Mouse (Mus musculus) liver, embryonic 14.5 days (tissue): ENCODE data around the gene Fam98b. TPM values are rescaled to one million over a fixed set of nuclear protein-coding genes. Genes with fewer than 3 reads are reported as not detected.

Experiments
- ATAC-seq: fragments of 200-750 bp; cut with Nextera tagmentation; 2 replicates; pipeline ENCODE4 v1.8.0; 2017; ENCODE audit warnings: moderate number of reproducible peaks, mild to moderate bottlenecking, moderate library complexity; ENCODE audit not compliant: insufficient read depth
- DNase-seq, 3 experiments: peaks; one replicate each; pipeline ENCODE4 v3.0.0-alpha.2; 2012 to 2013; ENCODE audit warnings: low read depth in 3 of 3, low spot score in 3 of 3
- H3K27ac ChIP-seq: fragments of 300-500 bp; sonication (generic); 2 replicates; pipeline ENCODE4 v1.5.1; 2014; ENCODE audit warnings: moderate library complexity, mild to moderate bottlenecking, control low read depth, inconsistent platforms
- H3K27me3 ChIP-seq: fragments of 300-500 bp; sonication (generic); 2 replicates; pipeline ENCODE4 v1.6.1; 2014; ENCODE audit warnings: mild to moderate bottlenecking, low read length, moderate library complexity; ENCODE audit not compliant: control insufficient read depth, insufficient read depth
- H3K36me3 ChIP-seq: fragments of 300-500 bp; sonication (generic); replicated peaks from 2 replicates; pipeline ENCODE4 v1.6.1; 2014; ENCODE audit warnings: low read depth; ENCODE audit not compliant: control insufficient read depth, insufficient read depth
- H3K4me1 ChIP-seq, 2 experiments: fragments of 200-500 bp in 1 of 2; fragments of 300-500 bp in 1 of 2; sonication (generic) in 1 of 2; replicated peaks; 2 replicates each; pipeline ENCODE4 v1.6.1; 2012 to 2014; ENCODE audit warnings: antibody characterized with exemption in 1 of 2, inconsistent platforms in 1 of 2, low read length in 1 of 2; ENCODE audit not compliant: control insufficient read depth in 2 of 2, insufficient read depth in 2 of 2
- H3K4me2 ChIP-seq: fragments of 300-500 bp; sonication (generic); 2 replicates; pipeline ENCODE4 v1.6.1; 2014; ENCODE audit warnings: low read depth, mild to moderate bottlenecking, control low read depth, moderate library complexity
- H3K4me3 ChIP-seq, 2 experiments: fragments of 200-500 bp in 1 of 2; fragments of 300-500 bp in 1 of 2; sonication (generic) in 1 of 2; 2 replicates each; pipeline ENCODE4 v1.5.1; 2012 to 2014; ENCODE audit warnings: low read depth in 2 of 2, low read length in 2 of 2, mild to moderate bottlenecking in 2 of 2, control low read depth in 1 of 2, inconsistent platforms in 1 of 2, moderate library complexity in 1 of 2; ENCODE audit not compliant: insufficient read depth in 1 of 2
- H3K9ac ChIP-seq: fragments of 300-500 bp; sonication (generic); replicated peaks from 2 replicates; pipeline ENCODE4 v1.6.1; 2014; ENCODE audit warnings: mild to moderate bottlenecking, control low read depth, moderate library complexity
- H3K9me3 ChIP-seq: fragments of 300-500 bp; sonication (generic); 2 replicates; pipeline ENCODE4 v1.6.1; 2016; ENCODE audit warnings: low read length, mixed read lengths; ENCODE audit not compliant: control insufficient read depth
- CTCF ChIP-seq: IDR thresholded peaks from 2 replicates; pipeline ENCODE4 v1.5.1; 2016; ENCODE audit warnings: antibody characterized with exemption, low read depth, control low read depth
- EP300 ChIP-seq: IDR thresholded peaks from 2 replicates; pipeline ENCODE4 v1.6.1; 2016; ENCODE audit warnings: antibody characterized with exemption, low read depth
- WGBS: fragments of 180-500 bp; shearing (Covaris S2); extraction: QIAGEN DNeasy Blood & Tissue Kit; methylation state at CpG from one replicate; pipeline ENCODE4 v1.1.7; 2014; ENCODE audit not compliant: insufficient replicate concordance; 5-methylcytosine and 5-hydroxymethylcytosine counted together
- polyA plus RNA-seq, 2 experiments: library from polyadenylated mRNA; depleted of rRNA in 1 of 2; stranded (reverse) in 1 of 2; unstranded in 1 of 2; fragments of >200 nt; fragmentation: Nextera tagmentation in 1 of 2; extraction: Ambion mirVana in 1 of 2; gene quantifications; 2 replicates each; pipeline versions ENCODE4 v1.2.1 to v1.2.3; 2012 to 2014

The Fam98b gene
- polyA plus RNA-seq, 2 experiments = 1.9 to 11.1 TPM

DNA sequence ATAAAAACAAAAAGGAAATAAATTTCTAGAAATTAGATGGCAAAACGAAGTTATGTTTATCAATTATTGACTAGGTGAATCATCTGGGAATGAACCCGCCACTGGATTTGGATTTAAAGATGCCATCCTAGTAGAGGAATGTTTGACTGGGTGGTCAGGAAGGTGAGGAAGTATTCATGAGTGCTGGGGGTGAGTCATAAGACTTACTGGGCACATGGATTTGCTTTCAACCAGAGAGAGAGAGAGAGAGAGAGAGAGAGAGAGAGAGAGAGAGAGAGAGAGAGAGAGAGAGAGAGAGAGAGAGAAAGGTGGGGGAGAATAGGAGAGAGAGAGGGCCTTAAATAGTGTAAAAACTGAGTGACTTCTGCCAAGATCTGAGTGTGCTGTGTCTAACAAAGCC lies 5.9 kb downstream of the Fam98b start:
- Histone ChIP-seq H3K4me1 (peaks cover 0 to 1% of the 10 kb centered on the region in 2 experiments; a peak in 1 of 4 replicates), H3K27ac (no peak overlapping the region), H3K9ac (no peak overlapping the region), H3K36me3 (no peaks in the 10 kb centered on the region), H3K4me2 (no peak overlapping the region), H3K9me3 (no peaks in the 10 kb centered on the region), H3K27me3 (no peaks in the 10 kb centered on the region), H3K4me3 (no peak overlapping the region)
- TF ChIP-seq CTCF = no peak
- TF ChIP-seq EP300 = no peak
- ATAC-seq (no peak), DNase-seq (no peak)
- 63% methylated on average over 2 of the region's 2 CpGs for WGBS

DNA sequence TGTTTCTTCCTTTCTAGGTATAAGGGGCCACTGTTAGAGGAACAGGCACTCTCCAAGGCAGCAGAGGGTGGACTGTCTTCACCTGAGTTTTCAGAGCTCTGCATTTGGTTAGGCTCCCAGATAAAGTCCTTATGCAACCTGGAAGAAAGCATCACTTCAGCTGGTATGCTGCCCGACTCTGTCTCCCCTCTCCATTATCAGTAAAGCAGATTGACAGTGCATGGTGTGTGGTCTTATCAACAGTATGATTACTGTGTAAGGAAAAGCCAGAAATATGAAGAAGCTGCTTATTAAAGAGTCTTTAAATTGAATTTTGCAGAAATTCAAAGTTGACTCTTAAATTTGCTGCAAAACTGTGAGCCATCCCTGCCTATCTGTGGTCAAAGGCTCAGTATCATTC lies 8.1 kb downstream of the Fam98b start:
- WGBS = 16% methylated on average over 1 of the region's 1 CpGs

DNA sequence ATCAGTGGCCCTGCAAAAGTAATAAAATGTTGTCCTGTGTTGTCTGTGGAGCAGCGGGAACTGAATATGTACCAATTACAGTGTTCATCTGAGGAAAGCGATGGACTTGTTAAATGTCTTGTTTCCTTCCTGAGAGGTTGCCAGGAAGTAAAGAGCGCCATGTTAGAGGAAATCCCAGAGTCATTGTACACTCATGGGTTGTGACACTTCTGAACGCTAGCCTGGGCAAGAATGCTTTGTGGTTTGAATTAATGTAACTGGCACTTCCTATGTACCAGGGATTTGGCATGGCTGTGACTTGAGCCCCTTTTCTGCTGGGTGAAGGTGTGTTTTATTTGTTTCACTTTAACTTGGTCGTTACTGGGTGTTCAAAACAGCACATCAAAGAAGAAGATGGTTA lies 12.6 kb downstream of the Fam98b start:
- no peak for DNase-seq
- TF ChIP-seq EP300 = no peak
- 74% methylated on average over 5 of the region's 5 CpGs for WGBS
- H3K36me3 ChIP-seq = peaks cover 10% of the 10 kb centered on the region
- H3K27ac ChIP-seq = no peak overlapping the region
- ATAC-seq = no peak
- H3K9ac ChIP-seq = no peak overlapping the region
- H3K4me1 ChIP-seq = no peaks in the 10 kb centered on the region
- H3K9me3 ChIP-seq = no peaks in the 10 kb centered on the region
- H3K4me2 ChIP-seq = no peak overlapping the region
- no peak overlapping the region for H3K4me3 ChIP-seq
- H3K27me3 ChIP-seq = no peaks in the 10 kb centered on the region

More for the DNA sequence above, 8.1 kb downstream of the Fam98b start:
- Histone ChIP-seq H3K27ac (no peak overlapping the region), H3K4me1 (no peaks in the 10 kb centered on the region), H3K9ac (no peak overlapping the region), H3K36me3 (no peaks in the 10 kb centered on the region), H3K27me3 (no peaks in the 10 kb centered on the region), H3K4me2 (no peak overlapping the region), H3K9me3 (no peaks in the 10 kb centered on the region), H3K4me3 (no peak overlapping the region)
- DNase-seq = no peak
- no peak for ATAC-seq
- no peak for TF ChIP-seq EP300
- no peak for TF ChIP-seq CTCF

DNA sequence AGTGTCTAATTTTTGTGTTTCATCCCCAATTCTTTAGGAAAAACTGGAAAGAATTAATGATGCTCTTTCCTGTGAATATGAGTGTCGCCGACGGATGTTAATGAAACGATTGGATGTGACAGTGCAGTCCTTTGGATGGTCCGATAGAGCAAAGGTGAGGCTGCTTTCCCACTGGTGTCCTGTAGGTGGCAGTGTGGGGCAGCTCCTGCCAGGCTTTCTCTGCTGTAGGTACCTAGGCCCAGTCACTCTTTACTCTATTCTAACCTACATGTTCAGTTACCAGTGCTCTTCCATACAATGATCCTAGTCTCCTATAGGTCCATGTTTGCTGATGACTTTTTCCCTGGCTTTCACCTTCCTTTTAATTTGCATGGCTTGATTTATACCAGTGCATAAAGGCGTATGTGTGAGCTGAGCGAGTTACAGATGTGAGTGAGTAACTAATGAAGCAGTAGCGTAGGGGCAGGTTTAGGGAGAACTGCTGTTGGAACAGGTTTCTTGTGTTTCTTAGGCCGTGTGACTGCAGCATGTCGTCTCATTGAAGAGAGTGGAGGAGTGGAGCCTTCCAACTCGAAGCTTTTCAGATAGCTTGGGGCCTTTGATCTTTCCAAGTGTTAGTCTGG lies 14.4 kb downstream of the Fam98b start:
- TF ChIP-seq EP300 = no peak
- peak; percentile 94 for TF ChIP-seq CTCF
- no peaks in the 10 kb centered on the region for H3K27me3 ChIP-seq
- no peak overlapping the region for H3K27ac ChIP-seq
- DNase-seq = peak in 1 of 3 experiments; percentile 11
- no peak overlapping the region for H3K4me3 ChIP-seq
- peak; percentile 59; the same call in 1 of the 2 replicates for ATAC-seq
- no peak overlapping the region for H3K9ac ChIP-seq
- no peak overlapping the region for H3K4me2 ChIP-seq
- H3K36me3 ChIP-seq = peaks cover 10% of the 10 kb centered on the region
- H3K4me1 ChIP-seq = no peaks in the 10 kb centered on the region
- WGBS = 65% methylated on average over 11 of the region's 11 CpGs
- no peaks in the 10 kb centered on the region for H3K9me3 ChIP-seq

DNA sequence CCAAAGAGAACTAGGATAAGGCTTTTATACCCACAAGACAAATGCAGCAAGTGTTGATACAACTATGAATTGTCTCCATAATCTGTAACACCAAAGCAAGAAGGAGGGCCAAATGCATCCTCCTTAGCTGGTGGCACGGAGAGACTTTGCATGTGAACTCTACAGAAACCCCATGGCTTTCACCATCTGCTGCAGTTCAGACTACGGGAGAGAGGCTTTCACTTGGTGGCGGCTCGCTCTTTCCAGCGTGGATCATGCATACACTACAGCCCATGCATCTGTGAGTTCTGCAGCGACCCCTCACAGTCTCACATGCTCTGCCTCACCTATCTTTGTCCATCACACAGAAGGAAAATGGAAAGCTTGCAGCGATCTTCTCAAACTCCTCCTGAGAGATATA lies 38.8 kb downstream of the Fam98b start:
- no peaks in the 10 kb centered on the region for H3K9me3 ChIP-seq
- no peak for TF ChIP-seq EP300
- TF ChIP-seq CTCF = no peak
- H3K27ac ChIP-seq = no peak overlapping the region
- no peak for ATAC-seq
- 64% methylated on average over 7 of the region's 7 CpGs for WGBS
- no peaks in the 10 kb centered on the region for H3K36me3 ChIP-seq
- no peaks in the 10 kb centered on the region for H3K27me3 ChIP-seq
- no peaks in the 10 kb centered on the region for H3K4me1 ChIP-seq
- H3K9ac ChIP-seq = no peak overlapping the region
- DNase-seq = no peak
- H3K4me3 ChIP-seq = no peak overlapping the region
- H3K4me2 ChIP-seq = no peak overlapping the region
